Mouse (Mus musculus): ENCODE measurements around the gene Sfxn3.

DNA sequence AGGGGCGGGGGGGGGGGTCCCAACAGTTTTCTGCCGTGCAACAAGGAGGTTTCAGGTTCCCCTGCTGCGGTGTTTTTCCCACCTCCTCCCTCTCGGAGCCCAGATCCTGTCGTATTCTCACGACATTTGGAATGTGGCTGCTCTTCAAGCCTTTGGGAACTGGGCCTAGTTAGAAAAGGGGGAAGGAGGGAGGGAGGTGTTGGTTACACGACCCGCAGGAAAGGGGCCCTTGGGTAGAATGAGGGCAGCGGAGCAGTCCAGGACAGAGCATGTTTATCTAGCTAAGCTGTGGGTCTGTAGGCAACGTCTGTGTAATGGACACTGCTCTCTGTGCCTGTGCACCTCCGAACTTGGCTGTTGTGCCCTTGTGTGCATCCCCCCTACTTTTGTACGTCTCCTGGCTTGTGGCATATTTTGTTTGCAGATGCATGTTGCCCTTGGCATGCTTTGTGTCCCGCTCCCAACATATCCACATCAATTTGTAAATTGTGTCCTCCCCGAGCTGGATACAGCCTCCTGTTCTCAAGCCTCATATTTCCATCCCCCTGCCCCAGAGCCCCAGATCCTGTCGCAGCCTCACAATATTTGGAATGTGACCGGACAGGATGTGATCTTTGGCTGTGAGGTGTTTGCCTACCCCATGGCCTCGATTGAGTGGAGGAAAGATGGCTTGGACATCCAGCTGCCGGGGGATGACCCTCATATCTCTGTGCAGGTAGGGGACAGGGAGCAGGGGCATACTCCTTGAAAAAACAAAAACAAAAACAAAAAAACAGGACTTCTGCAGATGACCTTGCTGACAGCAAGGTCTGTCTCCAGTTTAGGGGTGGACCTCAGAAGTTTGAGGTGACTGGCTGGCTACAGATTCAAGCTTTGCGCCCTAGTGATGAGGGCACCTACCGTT is 30.7 kb downstream of the Sfxn3 start:
- TF ChIP-seq MAX (IDR thresholded peaks at IDR 0.05) (no peak), CTCF (IDR thresholded peaks at IDR 0.05; ENCODE audit: control insufficient read depth, insufficient read depth, insufficient read length) (no peak), MYOG (IDR thresholded peaks at IDR 0.05; ENCODE audit: control insufficient read depth, extremely low read depth, insufficient read length) (no peak), USF1 (IDR thresholded peaks at IDR 0.05; ENCODE audit: low read depth) (no peak), MYOD1 (IDR thresholded peaks at IDR 0.05; ENCODE audit: control insufficient read depth, insufficient read length, low read depth) (no peak)
